Mouse (Mus musculus): Measurements from ENCODE around the gene Sema7a. TPM values are rescaled to one million over a fixed set of nuclear protein-coding genes. Genes with fewer than 3 reads are reported as not detected.

The Sema7a gene
- 0.44 and 0.77 TPM in 2 replicates for polyA plus RNA-seq (2015; fragmentation: Nextera tagmentation; extraction: Ambion mirVana)

DNA sequence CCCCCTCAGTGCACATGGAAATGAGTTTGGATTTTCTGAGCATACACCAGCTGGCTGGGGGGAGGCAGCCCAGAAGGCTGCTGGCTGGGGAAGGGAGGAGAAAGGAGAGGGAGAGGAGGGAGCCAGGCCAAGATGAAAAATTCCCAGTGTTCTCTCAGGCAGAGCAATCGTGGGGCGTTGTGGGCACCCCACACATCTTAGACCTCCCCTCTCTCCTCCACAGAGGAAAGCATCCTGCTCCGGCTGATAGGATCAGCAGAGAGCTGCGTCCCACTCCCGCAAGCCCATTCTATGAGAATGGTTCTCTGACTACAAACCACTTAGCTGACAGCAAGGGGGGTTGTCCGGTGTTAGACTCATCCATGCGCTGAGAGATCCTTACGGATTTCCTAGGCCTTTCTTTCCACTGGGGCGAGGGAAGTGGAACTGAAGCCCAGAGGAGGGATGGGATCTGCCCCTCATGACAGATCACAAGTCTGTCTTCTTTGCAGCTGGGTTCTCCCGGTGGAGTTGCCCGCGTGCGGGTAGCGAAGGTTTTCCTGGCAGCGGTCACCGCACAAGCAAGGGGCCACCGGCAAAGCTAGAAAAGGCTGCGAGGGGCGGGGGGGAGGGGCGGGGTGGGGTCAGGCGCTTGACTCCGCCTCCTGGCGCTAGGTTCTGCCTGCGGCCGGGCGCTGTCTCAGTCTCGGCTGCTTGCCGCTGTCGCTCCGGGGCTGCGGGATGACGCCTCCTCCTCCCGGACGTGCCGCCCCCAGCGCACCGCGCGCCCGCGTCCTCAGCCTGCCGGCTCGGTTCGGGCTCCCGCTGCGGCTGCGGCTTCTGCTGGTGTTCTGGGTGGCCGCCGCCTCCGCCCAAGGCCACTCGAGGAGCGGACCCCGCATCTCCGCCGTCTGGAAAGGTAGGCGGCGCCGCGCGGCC is at the start of gene Sema7a:
Gene Sema7a (plus strand): TSS at position 682 of the 918 bp plus-strand sequence.
- Histone ChIP-seq H3K27me3 (peaks cover 52% of the 10 kb centered on the region), H3K27ac (no peak within 1 kb of the TSS)

GRCm38 (mm10) chr9:57900478-57900877 is 39.4 kb upstream of the Sema7a start:
- no peak overlapping the region for H3K4me3 ChIP-seq
- H3K27ac ChIP-seq, result no peak overlapping the region
- no peak for ATAC-seq (ENCODE audit: insufficient number of reproducible peaks, low FRiP score, low TSS enrichment, low read depth)
- H3K27me3 ChIP-seq, result no peaks in the 10 kb centered on the region
- no peaks in the 10 kb centered on the region for H3K9me3 ChIP-seq
- 35% methylated on average over 10 of the region's 10 CpGs for WGBS
- H3K4me1 ChIP-seq, result no peaks in the 10 kb centered on the region
- no peak overlapping the region for H3K4me2 ChIP-seq
- no peak overlapping the region for H3K9ac ChIP-seq
- no peaks in the 10 kb centered on the region for H3K36me3 ChIP-seq

More for the DNA sequence above, at the start of gene Sema7a:
- Histone ChIP-seq H3K4me1 (peaks cover 31% of the 10 kb centered on the region), H3K4me3 (peak within 1 kb of the TSS; percentile 67), H3K9ac (peak within 1 kb of the TSS; percentile 24), H3K9me3 (no peaks in the 10 kb centered on the region), H3K36me3 (no peaks in the 10 kb centered on the region), H3K4me2 (peak within 1 kb of the TSS; percentile 98)
- ATAC-seq (ENCODE audit: insufficient number of reproducible peaks, low FRiP score, low TSS enrichment, low read depth), result peak; percentile 67; the same call in 1 of the 2 replicates
- WGBS, result 3% methylated on average over 57 of the region's 60 CpGs

GRCm38 (mm10) chr9:57901197-57901596 is 38.7 kb upstream of the Sema7a start:
- Histone ChIP-seq H3K4me3 (no peak overlapping the region), H3K4me2 (no peak overlapping the region), H3K9ac (no peak overlapping the region), H3K4me1 (no peaks in the 10 kb centered on the region), H3K36me3 (no peaks in the 10 kb centered on the region), H3K9me3 (no peaks in the 10 kb centered on the region), H3K27me3 (no peaks in the 10 kb centered on the region), H3K27ac (no peak overlapping the region)
- no peak for ATAC-seq (ENCODE audit: insufficient number of reproducible peaks, low FRiP score, low TSS enrichment, low read depth)
- WGBS, result 54% methylated on average over 9 of the region's 9 CpGs

GRCm38 (mm10) chr9:57901601-57902000 is 38.3 kb upstream of the Sema7a start:
- Histone ChIP-seq H3K4me2 (no peak overlapping the region), H3K9ac (no peak overlapping the region), H3K36me3 (no peaks in the 10 kb centered on the region), H3K27ac (no peak overlapping the region), H3K27me3 (no peaks in the 10 kb centered on the region), H3K4me1 (no peaks in the 10 kb centered on the region), H3K9me3 (no peaks in the 10 kb centered on the region), H3K4me3 (no peak overlapping the region)
- no peak for ATAC-seq (ENCODE audit: insufficient number of reproducible peaks, low FRiP score, low TSS enrichment, low read depth)
- WGBS, result 78% methylated on average over 3 of the region's 3 CpGs

GRCm38 (mm10) chr9:57902132-57902531 is 37.8 kb upstream of the Sema7a start:
- ATAC-seq (ENCODE audit: insufficient number of reproducible peaks, low FRiP score, low TSS enrichment, low read depth), result no peak
- no peak overlapping the region for H3K9ac ChIP-seq

DNA sequence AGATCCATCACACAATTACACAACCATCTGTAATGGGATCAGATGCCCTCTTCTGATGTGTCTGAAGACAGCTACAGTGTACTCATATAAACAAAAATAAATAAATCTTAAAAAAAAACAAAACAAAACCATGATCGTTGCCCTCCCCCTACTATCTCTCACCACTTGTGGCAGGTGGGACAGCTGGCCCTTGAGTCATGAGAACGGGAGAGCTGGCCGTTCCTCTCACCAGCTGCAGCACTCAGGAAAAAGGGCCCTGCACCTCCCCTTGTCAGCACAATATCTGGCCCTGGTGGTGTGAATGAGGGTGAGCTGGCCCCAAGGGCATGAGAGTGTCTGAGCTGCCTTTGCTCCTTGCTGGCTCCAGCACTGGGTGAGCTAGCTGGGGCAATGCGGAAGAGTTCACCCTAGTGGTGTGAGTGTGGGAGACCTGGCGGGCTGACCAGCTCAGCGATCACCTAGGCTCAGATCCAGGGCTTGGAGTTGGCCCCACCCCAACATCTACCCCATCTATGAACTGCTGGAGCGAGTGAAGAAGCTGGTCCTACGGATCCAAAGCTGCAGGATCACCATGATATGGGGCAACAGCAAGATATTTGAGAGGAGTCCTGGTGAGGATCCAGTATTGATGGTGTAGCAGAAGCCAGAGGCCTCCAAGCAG is 36.2 kb upstream of the Sema7a start:
- no peak overlapping the region for H3K4me3 ChIP-seq
- H3K9me3 ChIP-seq, result no peaks in the 10 kb centered on the region
- ATAC-seq (ENCODE audit: insufficient number of reproducible peaks, low FRiP score, low TSS enrichment, low read depth), result no peak
- no peaks in the 10 kb centered on the region for H3K4me1 ChIP-seq
- no peak overlapping the region for H3K27ac ChIP-seq
- no peaks in the 10 kb centered on the region for H3K36me3 ChIP-seq
- no peaks in the 10 kb centered on the region for H3K27me3 ChIP-seq
- no peak overlapping the region for H3K9ac ChIP-seq
- no peak overlapping the region for H3K4me2 ChIP-seq
- WGBS, result 69% methylated on average over 8 of the region's 8 CpGs

More at GRCm38 (mm10) chr9:57902132-57902531, 37.8 kb upstream of the Sema7a start:
- H3K4me2 ChIP-seq, result no peak overlapping the region
- no peaks in the 10 kb centered on the region for H3K27me3 ChIP-seq
- no peaks in the 10 kb centered on the region for H3K9me3 ChIP-seq
- H3K4me1 ChIP-seq, result no peaks in the 10 kb centered on the region
- WGBS, result 71% methylated on average over 4 of the region's 4 CpGs
- H3K4me3 ChIP-seq, result no peak overlapping the region
- H3K36me3 ChIP-seq, result no peaks in the 10 kb centered on the region
- no peak overlapping the region for H3K27ac ChIP-seq

GRCm38 (mm10) chr9:57904250-57904644 is 35.7 kb upstream of the Sema7a start:
- no peaks in the 10 kb centered on the region for H3K9me3 ChIP-seq
- H3K4me3 ChIP-seq, result no peak overlapping the region
- no peaks in the 10 kb centered on the region for H3K4me1 ChIP-seq
- H3K9ac ChIP-seq, result no peak overlapping the region
- no peak overlapping the region for H3K27ac ChIP-seq
- WGBS, result 88% methylated on average over 5 of the region's 5 CpGs
- H3K36me3 ChIP-seq, result no peaks in the 10 kb centered on the region
- ATAC-seq (ENCODE audit: insufficient number of reproducible peaks, low FRiP score, low TSS enrichment, low read depth), result no peak
- H3K27me3 ChIP-seq, result no peaks in the 10 kb centered on the region
- no peak overlapping the region for H3K4me2 ChIP-seq

DNA sequence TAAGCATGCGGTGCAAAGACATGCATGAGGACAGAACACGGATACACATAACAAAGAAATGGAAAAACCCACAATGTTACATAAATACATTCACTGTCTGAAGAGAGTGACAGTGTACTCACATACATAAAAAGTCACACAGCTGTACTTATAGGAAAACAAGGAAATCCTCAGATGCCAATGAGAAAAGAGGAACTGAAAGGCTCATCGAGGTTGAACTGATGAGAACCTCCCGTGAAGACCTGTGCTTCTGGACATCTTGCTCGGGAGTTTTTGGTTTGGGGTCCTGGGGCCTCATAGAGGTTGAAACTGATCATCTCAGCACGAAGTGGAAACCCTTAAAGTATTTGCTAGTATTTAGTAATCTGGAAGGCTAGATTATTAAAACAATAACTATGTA is 32.7 kb upstream of the Sema7a start:
- Histone ChIP-seq H3K27me3 (no peaks in the 10 kb centered on the region), H3K36me3 (no peaks in the 10 kb centered on the region), H3K4me1 (peaks cover 8% of the 10 kb centered on the region; the same call in 1 of the 2 replicates), H3K4me3 (no peak overlapping the region), H3K9me3 (no peaks in the 10 kb centered on the region), H3K27ac (no peak overlapping the region), H3K9ac (no peak overlapping the region), H3K4me2 (no peak overlapping the region)
- no peak for ATAC-seq (ENCODE audit: insufficient number of reproducible peaks, low FRiP score, low TSS enrichment, low read depth)
- 81% methylated on average over 6 of the region's 6 CpGs for WGBS

- H3K4me3 ChIP-seq, result peak within 1 kb of the TSS; percentile 67
- ATAC-seq (ENCODE audit: insufficient number of reproducible peaks, low FRiP score, low TSS enrichment, low read depth), result peak; percentile 92
- peaks cover 18% of the 10 kb centered on the region for H3K36me3 ChIP-seq
- H3K4me1 ChIP-seq, result peaks cover 8% of the 10 kb centered on the region; the same call in 1 of the 2 replicates
- no peaks in the 10 kb centered on the region for H3K27me3 ChIP-seq
- peak within 1 kb of the TSS; percentile 77 for H3K4me2 ChIP-seq
- H3K9me3 ChIP-seq, result no peaks in the 10 kb centered on the region
- H3K27ac ChIP-seq, result peak within 1 kb of the TSS; percentile 83
- WGBS, result under 1% methylated on average over 47 of the region's 47 CpGs
- peak within 1 kb of the TSS; percentile 72 for H3K9ac ChIP-seq
These were observed 29.4 kb upstream of the Sema7a start, which contains the start of gene Ubl7 for GRCm38 (mm10) chr9:57910254-57911160. Gene Ubl7, plus strand, starts transcription at chr9:57910979.

GRCm38 (mm10) chr9:57912571-57912970 is 27.3 kb upstream of the Sema7a start:
- 83% methylated on average over 5 of the region's 5 CpGs for WGBS
- Histone ChIP-seq H3K9ac (no peak overlapping the region), H3K4me3 (no peak overlapping the region), H3K9me3 (no peaks in the 10 kb centered on the region), H3K27ac (no peak overlapping the region), H3K27me3 (no peaks in the 10 kb centered on the region), H3K4me2 (no peak overlapping the region), H3K36me3 (peaks cover 26% of the 10 kb centered on the region), H3K4me1 (peaks cover 8% of the 10 kb centered on the region; the same call in 1 of the 2 replicates)
- no peak for ATAC-seq (ENCODE audit: insufficient number of reproducible peaks, low FRiP score, low TSS enrichment, low read depth)

- H3K4me1 ChIP-seq, result no peaks in the 10 kb centered on the region
- ATAC-seq (ENCODE audit: insufficient number of reproducible peaks, low FRiP score, low TSS enrichment, low read depth), result no peak
- no peaks in the 10 kb centered on the region for H3K9me3 ChIP-seq
- WGBS, result 90% methylated on average over 9 of the region's 9 CpGs
- no peak overlapping the region for H3K9ac ChIP-seq
- no peak overlapping the region for H3K27ac ChIP-seq
- peaks cover 84% of the 10 kb centered on the region for H3K36me3 ChIP-seq
- H3K27me3 ChIP-seq, result no peaks in the 10 kb centered on the region
- H3K4me2 ChIP-seq, result no peak overlapping the region
- no peak overlapping the region for H3K4me3 ChIP-seq
These were observed 18.3 kb upstream of the Sema7a start for GRCm38 (mm10) chr9:57921491-57922060.
